In the genomic region with DNA sequence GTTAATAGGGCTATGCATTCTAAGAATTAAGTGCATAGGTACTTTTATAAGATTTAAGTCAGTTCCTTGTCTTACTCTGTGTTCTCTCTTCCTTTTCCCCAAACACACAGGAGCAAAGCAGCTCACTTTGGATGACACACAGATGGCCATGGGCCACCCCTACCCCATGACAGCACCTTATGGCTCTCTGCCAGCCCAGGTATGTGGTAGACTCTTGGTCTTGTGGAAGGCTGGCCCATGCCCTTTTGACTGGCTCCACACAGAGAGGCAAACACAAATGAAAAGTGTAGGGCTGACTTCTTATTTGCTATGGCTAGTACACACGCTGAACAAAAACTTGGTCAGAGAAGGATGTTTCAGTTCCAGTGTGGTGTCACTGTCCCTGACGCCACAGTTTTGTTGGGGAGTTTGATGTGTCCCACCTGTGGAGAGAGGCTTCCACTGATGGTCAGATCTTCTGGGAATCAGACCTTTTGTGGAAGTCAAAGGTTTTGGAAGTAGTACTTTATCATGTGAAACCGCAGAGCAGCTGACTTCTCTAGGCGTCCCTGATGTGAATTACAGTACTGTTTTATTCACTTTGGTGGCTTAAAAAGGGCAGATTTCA, we compare ENCODE assay signal across 29 mouse cellular contexts. TPM values are rescaled to one million over a fixed set of nuclear protein-coding genes. Genes with fewer than 3 reads are reported as not detected.
DNase-seq lines count a peak whose midpoint lies in the region; ATAC-seq and TF ChIP-seq lines count a peak whose summit lies in the region.
"Had no signal": no experiment of that assay in that cellular context is flagged by ENCODE, and none has a peak within 500 bp of the region (broad histone marks: within the 10 kb centered on the region; RNA-seq: fewer than 3 reads in every experiment).

No protein-coding gene starts in this region.

- peaks cover 63% of the 10 kb centered on the region for H3K27me3 ChIP-seq in heart, embryonic 12.5 days (replicated peaks)

- H3K27ac ChIP-seq in heart, embryonic 12.5 days (ENCODE audit: poor library complexity, severe bottlenecking), result no peak overlapping the region
- no peak overlapping the region for H3K27ac ChIP-seq in layer of hippocampus, adult 2 months
- H3K27ac ChIP-seq: embryonic facial prominence, embryonic 13.5 days; embryonic facial prominence, embryonic 15.5 days; forebrain, embryonic 10.5 days; forebrain, embryonic 12.5 days had no signal

- no peaks in the 10 kb centered on the region for H3K9me3 ChIP-seq in heart, embryonic 12.5 days (replicated peaks)
- H3K9me3 ChIP-seq: embryonic facial prominence, embryonic 13.5 days; embryonic facial prominence, embryonic 15.5 days; forebrain, embryonic 10.5 days; forebrain, embryonic 12.5 days; G1E had no signal

- H3K4me2 ChIP-seq in heart, embryonic 12.5 days, result no peak overlapping the region
- H3K4me2 ChIP-seq: embryonic facial prominence, embryonic 13.5 days; embryonic facial prominence, embryonic 15.5 days; forebrain, embryonic 12.5 days had no signal

- peak; percentile 89 for DNase-seq in heart, adult 11 months
- DNase-seq in thymus, postnatal 14 days, result peak; percentile 3
- no peak for DNase-seq in thymus, postnatal 10 days (ENCODE audit: low spot score in 2 of 2)
- DNase-seq in CD4-positive helper T cell, adult 2 months (ENCODE audit: low read depth, low spot score), result peak; percentile 13
- DNase-seq in induced T-regulatory cell, adult 2 months (ENCODE audit: low read depth), result peak; percentile 53
- no peak for DNase-seq in layer of hippocampus, adult 2 months (ENCODE audit: low spot score in 2 of 2)
- DNase-seq in right cerebral cortex, postnatal 36 days (ENCODE audit: low spot score in 2 of 2), result no peak
- DNase-seq: adrenal gland, adult 8-10 months; adrenal gland, postnatal 14 days; adrenal gland, postnatal 36 days; B cell, adult 2 months; cerebellum, adult 11 months; cerebellum, adult 18-20 months; cerebellum, adult 8-10 months; cerebellum, adult 9-11 months; cerebellum, postnatal 36 days; embryo, embryonic 11 days had no signal

- ATAC-seq in heart, embryonic 12.5 days (ENCODE audit: insufficient number of reproducible peaks, low FRiP score), result no peak
- ATAC-seq: activated CD4-positive, CD25-positive, alpha-beta regulatory T cell, adult 4 months; forebrain, embryonic 14.5 days; forebrain, embryonic 16.5 days; Patski had no signal

- no peak overlapping the region for H3K9ac ChIP-seq in heart, embryonic 12.5 days
- H3K9ac ChIP-seq: embryonic facial prominence, embryonic 13.5 days; embryonic facial prominence, embryonic 15.5 days; forebrain, embryonic 12.5 days had no signal

- no peak overlapping the region for H3K4me3 ChIP-seq in heart, embryonic 12.5 days
- no peak overlapping the region for H3K4me3 ChIP-seq in layer of hippocampus, adult 2 months
- H3K4me3 ChIP-seq: embryonic facial prominence, embryonic 13.5 days; embryonic facial prominence, embryonic 15.5 days; erythroblast, embryonic 14.5 days; forebrain, embryonic 10.5 days; forebrain, embryonic 12.5 days had no signal

- no peaks in the 10 kb centered on the region for H3K36me3 ChIP-seq in heart, embryonic 12.5 days
- H3K36me3 ChIP-seq: embryonic facial prominence, embryonic 13.5 days; embryonic facial prominence, embryonic 15.5 days; forebrain, embryonic 10.5 days; forebrain, embryonic 12.5 days; G1E had no signal

- peaks cover 22% of the 10 kb centered on the region for H3K4me1 ChIP-seq in heart, embryonic 12.5 days (replicated peaks)

- TF ChIP-seq CTCF in layer of hippocampus, adult 2 months (conservative IDR thresholded peaks at IDR 0.05), result no peak

- 76% methylated on average over 4 of the region's 4 CpGs for WGBS in heart, embryonic 12.5 days

RNA-seq across cellular contexts. Expression of a gene that starts 3.7 kb away (rescaled TPM):
- polyA plus RNA-seq in heart, embryonic 12.5 days (2016; fragmentation: Nextera tagmentation; extraction: Ambion mirVana), result 0.09 TPM in 1 of 2 replicates, not detected in the other
- under 1 TPM; 0.13 to 0.47 TPM for total RNA-seq in layer of hippocampus, adult 2 months (2021)
- polyA plus RNA-seq: embryonic facial prominence, embryonic 11.5 days; erythroblast, embryonic 14.5 days; forebrain, embryonic 10.5 days; G1E had no signal

Comparison
In these comparisons a context has a peak if more than half of its experiments do, and no peak if none do; other contexts are left out.
1. DNase-seq: peak in heart, adult 11 months (single experiment), thymus, postnatal 14 days (single experiment), CD4-positive helper T cell, adult 2 months (single experiment) and induced T-regulatory cell, adult 2 months (single experiment); none in thymus, postnatal 10 days (0 of 2), layer of hippocampus, adult 2 months (0 of 2) and right cerebral cortex, postnatal 36 days (0 of 2).